Mouse (Mus musculus) thymus, adult 2 months (tissue): ENCODE measurements at regions not wholly inside any gene's neighbourhood (a gene's known extent, or its start where the extent isn't known, plus 50 kb on each side); places are given as distances from the start of the nearest gene placed in this dataset.

Experiments
- CTCF ChIP-seq: fragments of 200-500 bp; IDR thresholded peaks from 2 replicates; pipeline ENCODE4 v1.5.1; 2012; ENCODE audit warnings: mild to moderate bottlenecking, control low read depth, low read length, moderate library complexity, borderline replicate concordance; ENCODE audit not compliant: control insufficient read depth, poor library complexity, insufficient read depth; ENCODE audit errors: extremely low read depth
- POLR2A ChIP-seq: fragments of 200-500 bp; IDR thresholded peaks from 2 replicates; pipeline ENCODE4 v1.6.1; 2012; ENCODE audit warnings: mild to moderate bottlenecking, low read length, control low read depth, moderate library complexity; ENCODE audit not compliant: control insufficient read depth, poor library complexity, insufficient read depth; ENCODE audit errors: extremely low read depth

DNA sequence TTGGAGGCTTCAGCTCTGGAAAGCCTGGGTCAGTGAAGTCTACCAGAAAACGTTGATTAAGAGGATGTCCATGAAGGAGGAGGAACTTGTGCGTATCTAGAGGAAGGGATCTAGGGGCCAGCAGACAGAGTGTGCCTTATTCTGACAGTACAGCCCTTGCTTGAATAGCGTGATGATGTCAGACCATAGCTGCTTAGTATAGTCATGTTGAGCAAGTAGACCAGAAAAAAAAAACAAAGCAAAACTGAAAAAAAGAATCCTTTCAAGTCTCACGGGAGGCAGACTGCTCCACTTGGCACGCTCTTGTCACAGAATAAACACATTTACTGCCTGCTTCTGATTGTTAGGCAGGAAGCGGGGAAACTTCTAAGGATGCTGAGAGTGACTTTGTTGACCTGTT lies 290.7 kb downstream of the Rngtt start:
- no peak for TF ChIP-seq CTCF
- TF ChIP-seq POLR2A = no peak
